Mouse (Mus musculus) ES-E14 (cell line): Measurements from ENCODE around the gene Cacybp. TPM values are rescaled to one million over a fixed set of nuclear protein-coding genes. Genes with fewer than 3 reads are reported as not detected.

Experiments used
- DNase-seq: peaks from one replicate; pipeline ENCODE4 v3.0.0-alpha.2; 2013; ENCODE audit warnings: low read depth, low spot score
- H3K27ac ChIP-seq: 2 replicates; pipeline ENCODE4 v1.5.1; 2012; ENCODE audit warnings: low read depth, mild to moderate bottlenecking, low read length, moderate library complexity, mixed read lengths; ENCODE audit not compliant: poor library complexity, insufficient read depth, severe bottlenecking
- H3K36me3 ChIP-seq: 2 replicates; pipeline ENCODE4 v1.6.1; 2012; ENCODE audit warnings: mild to moderate bottlenecking, low read length, moderate library complexity, mixed read lengths; ENCODE audit not compliant: control insufficient read depth, poor library complexity, insufficient read depth, severe bottlenecking
- H3K4me1 ChIP-seq, 2 experiments: fragments of 150-350 bp in 1 of 2; sonication (generic) in 1 of 2; 2 replicates each; pipeline ENCODE4 v1.6.1; 2012; ENCODE audit warnings: low read length in 2 of 2, mild to moderate bottlenecking in 1 of 2, mixed read lengths in 1 of 2; ENCODE audit not compliant: control insufficient read depth in 2 of 2, insufficient read depth in 2 of 2, poor library complexity in 1 of 2
- H3K4me3 ChIP-seq, 2 experiments: fragments of 150-350 bp in 1 of 2; sonication (generic) in 1 of 2; 2 replicates each; pipeline ENCODE4 v1.5.1; 2012; ENCODE audit warnings: low read length in 2 of 2, low read depth in 1 of 2, mild to moderate bottlenecking in 1 of 2, mixed read lengths in 1 of 2; ENCODE audit not compliant: insufficient read depth in 1 of 2, poor library complexity in 1 of 2, severe bottlenecking in 1 of 2
- H3K9ac ChIP-seq: 2 replicates; pipeline ENCODE4 v1.6.1; 2012; ENCODE audit warnings: low read depth, mild to moderate bottlenecking, low read length, mixed read lengths; ENCODE audit not compliant: poor library complexity, insufficient read depth, severe bottlenecking
- H3K9me3 ChIP-seq: fragments of 150-350 bp; sonication (generic); 2 replicates; pipeline ENCODE4 v1.6.1; 2012; ENCODE audit warnings: low read depth, mild to moderate bottlenecking, low read length; ENCODE audit not compliant: control insufficient read depth, insufficient read depth
- CHD2 ChIP-seq: IDR thresholded peaks from 2 replicates; pipeline ENCODE4 v1.6.1; 2014; ENCODE audit warnings: mild to moderate bottlenecking, low read depth, low read length, inconsistent platforms
- HCFC1 ChIP-seq: IDR thresholded peaks from 2 replicates; pipeline ENCODE4 v1.6.1; 2012; ENCODE audit warnings: low read length, inconsistent platforms, borderline replicate concordance; ENCODE audit not compliant: insufficient read depth
- MAFK ChIP-seq: IDR thresholded peaks from 2 replicates; pipeline ENCODE4 v1.6.1; 2014; ENCODE audit warnings: mild to moderate bottlenecking, low read depth, low read length, inconsistent platforms; ENCODE audit not compliant: insufficient read depth
- ZC3H11A ChIP-seq: IDR thresholded peaks from 2 replicates; pipeline ENCODE4 v1.6.1; 2012; ENCODE audit warnings: low read depth, mild to moderate bottlenecking, inconsistent platforms, low read length, borderline replicate concordance
- ZNF384 ChIP-seq: IDR thresholded peaks from 2 replicates; pipeline ENCODE4 v1.6.1; 2012; ENCODE audit warnings: low read depth, low read length, inconsistent platforms
- in situ Hi-C, 2 experiments: fragments of 600-800 bp; cut with MboI; formaldehyde crosslinking; loops; one replicate each; pipeline ENCODE4 v1.15.1; 2025; ENCODE audit warnings: low sequenced_read_pairs in 2 of 2, inconsistent platforms in 1 of 2; ENCODE audit not compliant: unreplicated experiment in 2 of 2
- total RNA-seq: library from RNA; depleted of rRNA; stranded (reverse); fragments of 300-350 nt; gene quantifications from 2 replicates; pipeline ENCODE4 v1.2.3, GENCODE M21; 2012

Cacybp gene
- total RNA-seq, 1 experiment, result 184 TPM

DNA sequence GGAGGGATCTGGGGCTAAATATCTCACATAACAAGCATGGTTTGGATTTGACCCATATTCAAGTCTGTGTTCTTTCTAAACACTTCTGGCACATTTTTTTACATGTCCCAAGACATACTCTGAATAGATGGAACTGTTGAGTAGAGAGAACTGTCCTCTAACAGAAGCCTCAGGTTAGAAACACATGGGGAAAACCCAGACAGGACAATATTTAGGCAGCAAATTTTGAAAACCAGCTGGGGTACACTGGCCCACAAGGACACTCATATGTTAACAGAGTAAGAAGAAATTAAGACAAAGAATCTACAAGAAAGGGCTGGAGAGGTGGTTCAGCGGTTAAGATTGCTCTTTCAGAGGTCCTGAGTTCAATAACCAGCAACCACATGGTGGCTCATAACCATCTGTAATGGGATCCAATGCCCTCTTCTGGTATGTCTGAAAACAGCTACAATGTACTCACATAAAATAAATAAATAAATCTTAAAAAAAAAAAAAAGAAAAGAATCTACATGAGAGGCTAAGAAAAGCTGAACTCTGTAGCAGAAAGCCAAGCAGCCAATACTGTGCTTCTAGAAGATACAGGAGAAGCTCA is 26.3 kb upstream of the Cacybp start:
- DNase-seq, result no peak
- Histone ChIP-seq H3K36me3 (no peaks in the 10 kb centered on the region), H3K4me1 (no peaks in the 10 kb centered on the region; a peak in 1 of 4 replicates), H3K9me3 (no peaks in the 10 kb centered on the region), H3K4me3 (no peak overlapping the region), H3K27ac (no peak overlapping the region), H3K9ac (no peak overlapping the region)
- TF ChIP-seq MAFK (no peak), ZC3H11A (no peak), CHD2 (no peak), ZNF384 (no peak)
- in situ Hi-C loops, result no loop called here

DNA sequence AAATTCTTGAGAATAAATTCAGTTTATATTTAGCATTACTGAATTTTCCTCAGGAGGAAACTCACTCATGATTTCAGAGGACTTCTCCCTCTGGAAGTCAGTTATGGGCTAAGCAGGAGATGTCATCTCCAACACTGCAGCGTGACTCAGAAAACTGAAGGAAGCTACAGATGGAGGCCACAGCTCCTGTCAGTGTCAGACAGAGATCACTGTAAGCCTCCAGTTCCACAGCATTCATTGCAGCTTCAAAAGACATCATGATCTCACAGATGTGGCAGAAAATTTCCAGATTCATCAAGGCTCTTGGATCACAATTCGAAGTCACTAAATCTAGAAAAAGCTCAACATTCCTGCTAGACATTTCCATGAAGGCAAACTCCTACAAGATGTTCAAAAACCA is 25.3 kb upstream of the Cacybp start:
- H3K4me1 ChIP-seq, result no peaks in the 10 kb centered on the region; a peak in 1 of 4 replicates
- DNase-seq, result no peak
- in situ Hi-C loops, result no loop called here
- TF ChIP-seq CHD2 (no peak), HCFC1 (no peak), ZC3H11A (no peak), MAFK (no peak), ZNF384 (no peak)
- no peak overlapping the region for H3K27ac ChIP-seq
- no peak overlapping the region for H3K9ac ChIP-seq
- H3K36me3 ChIP-seq, result no peaks in the 10 kb centered on the region
- H3K9me3 ChIP-seq, result no peaks in the 10 kb centered on the region
- H3K4me3 ChIP-seq, result no peak overlapping the region

DNA sequence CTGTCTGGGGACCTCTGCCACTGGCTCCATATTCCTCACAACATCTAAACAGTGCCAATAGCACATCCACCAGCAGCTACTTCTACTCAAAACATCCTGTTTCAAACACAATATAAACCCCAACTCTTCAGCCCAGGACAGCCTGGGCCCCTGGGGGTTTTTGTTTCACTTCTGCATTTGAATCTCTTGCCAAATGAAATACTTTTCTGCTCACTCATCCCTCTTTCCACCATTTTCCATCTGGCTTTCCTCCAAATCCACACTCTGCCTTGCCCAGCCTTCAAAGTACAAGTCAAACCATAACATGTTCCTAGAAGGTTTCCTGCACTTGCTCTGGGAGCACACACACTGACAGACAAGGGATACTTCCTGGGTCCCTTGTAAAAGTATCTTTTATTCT is 21.2 kb upstream of the Cacybp start:
- in situ Hi-C loops, result no loop called here
- no peak overlapping the region for H3K9ac ChIP-seq
- no peaks in the 10 kb centered on the region for H3K4me1 ChIP-seq
- H3K27ac ChIP-seq, result no peak overlapping the region
- H3K4me3 ChIP-seq, result no peak overlapping the region
- no peaks in the 10 kb centered on the region for H3K36me3 ChIP-seq
- H3K9me3 ChIP-seq, result no peaks in the 10 kb centered on the region
- DNase-seq, result no peak
- TF ChIP-seq MAFK, result no peak
- no peak for TF ChIP-seq HCFC1

DNA sequence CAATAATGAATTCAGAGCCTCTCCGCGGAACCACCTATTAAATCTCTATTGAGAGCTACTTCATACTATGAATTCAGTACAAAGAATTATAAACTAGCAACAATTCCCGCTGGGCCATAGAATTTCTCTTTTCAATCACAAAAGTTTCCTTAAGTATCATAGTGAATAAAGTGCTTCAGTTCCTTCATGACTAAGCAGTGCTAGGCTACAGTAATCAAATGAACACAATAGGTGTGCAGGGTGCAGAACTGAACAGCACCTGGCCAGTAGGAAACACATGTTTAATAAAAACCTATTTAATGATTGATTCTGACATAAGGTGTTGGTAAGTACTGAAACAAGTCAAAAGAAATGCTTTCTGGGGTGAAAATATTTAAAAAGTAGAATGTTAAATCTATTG is 19.4 kb upstream of the Cacybp start:
- Histone ChIP-seq H3K9ac (no peak overlapping the region), H3K36me3 (no peaks in the 10 kb centered on the region), H3K4me3 (no peak overlapping the region), H3K9me3 (no peaks in the 10 kb centered on the region), H3K27ac (no peak overlapping the region), H3K4me1 (no peaks in the 10 kb centered on the region)
- TF ChIP-seq MAFK, result no peak
- no peak for TF ChIP-seq HCFC1
- TF ChIP-seq ZNF384, result no peak
- TF ChIP-seq CHD2, result no peak
- TF ChIP-seq ZC3H11A, result no peak
- no peak for DNase-seq
- in situ Hi-C loops, result no loop called here

DNA sequence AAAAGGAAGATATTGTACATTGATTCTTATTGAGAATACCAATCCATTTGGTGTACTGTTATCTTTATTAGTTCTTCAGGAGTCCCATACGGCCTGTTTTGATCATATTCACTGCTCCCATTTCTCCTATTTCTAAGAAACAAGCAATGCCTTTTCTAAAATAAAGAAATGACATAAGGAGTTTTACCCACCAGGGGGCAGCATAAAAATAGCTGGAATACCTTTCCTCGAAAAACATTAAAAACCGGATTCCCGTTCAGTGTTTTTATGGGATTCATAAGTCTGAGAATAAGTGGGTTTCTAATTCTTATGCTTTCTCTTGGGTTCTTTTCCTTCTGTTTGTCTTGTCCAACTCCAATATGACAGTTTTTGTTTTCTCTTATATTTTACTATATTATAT is 18.3 kb upstream of the Cacybp start:
- no peak for TF ChIP-seq MAFK
- TF ChIP-seq ZNF384, result no peak
- TF ChIP-seq CHD2, result no peak
- TF ChIP-seq ZC3H11A, result 0 out of 2 replicates have a peak, but pooled peaks have one; percentile 17
- no peak for DNase-seq
- Histone ChIP-seq H3K4me3 (no peak overlapping the region), H3K27ac (no peak overlapping the region), H3K9me3 (no peaks in the 10 kb centered on the region), H3K9ac (no peak overlapping the region), H3K4me1 (no peaks in the 10 kb centered on the region), H3K36me3 (no peaks in the 10 kb centered on the region)
- in situ Hi-C loops, result no loop called here
